Mouse (Mus musculus): ENCODE data around the gene Plagl2.

DNA sequence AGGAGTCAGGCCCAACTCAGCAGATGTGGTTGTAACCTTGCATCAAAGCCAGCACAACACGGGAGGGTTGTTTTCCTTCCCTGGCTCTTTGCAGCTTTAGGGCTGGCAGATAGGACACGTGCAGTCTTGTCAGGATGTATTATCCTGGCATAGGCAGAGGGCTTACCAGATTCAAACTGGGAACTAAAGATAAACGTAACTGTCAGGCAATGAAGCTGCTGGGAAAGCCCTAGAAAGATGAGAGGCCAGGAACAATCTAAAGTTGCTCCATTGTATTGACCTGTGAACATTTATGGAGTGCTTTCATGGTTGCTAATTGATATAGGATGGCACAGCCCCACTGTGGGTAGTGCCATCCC, 15.7 kb downstream of the Plagl2 start:
- TF ChIP-seq SIN3A (IDR thresholded peaks at IDR 0.05; ENCODE audit: low read length) (no peak), POLR2A (IDR thresholded peaks at IDR 0.05; ENCODE audit: low read depth, low read length) (no peak), EP300 (IDR thresholded peaks at IDR 0.05; ENCODE audit: low read length) (no peak)
